Mouse (Mus musculus): Measurements from ENCODE around the gene Madd.

Gene Madd

DNA sequence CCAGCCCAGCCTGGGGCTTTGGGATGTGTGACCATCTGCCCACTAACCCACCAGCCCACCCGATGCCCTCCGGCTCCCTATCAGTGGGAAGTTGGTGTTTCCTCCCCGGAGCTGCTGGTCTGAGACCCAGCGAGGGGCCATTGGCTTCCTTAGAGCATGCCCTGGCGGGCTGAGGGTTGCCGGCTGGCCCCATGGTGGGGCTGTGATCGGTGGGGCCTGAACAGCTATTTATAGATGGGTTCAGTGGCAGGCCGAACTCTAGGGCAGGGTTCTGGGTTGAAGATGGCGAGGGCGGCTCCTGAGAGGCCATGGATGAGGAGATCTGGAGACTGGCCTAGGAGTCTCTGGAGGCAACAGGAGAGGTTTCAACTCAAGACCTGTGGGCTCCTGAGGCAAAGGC is 86.6 kb downstream of the Madd start:
- DNase-seq (ENCODE audit: extremely low read depth, low read depth), result no peak

DNA sequence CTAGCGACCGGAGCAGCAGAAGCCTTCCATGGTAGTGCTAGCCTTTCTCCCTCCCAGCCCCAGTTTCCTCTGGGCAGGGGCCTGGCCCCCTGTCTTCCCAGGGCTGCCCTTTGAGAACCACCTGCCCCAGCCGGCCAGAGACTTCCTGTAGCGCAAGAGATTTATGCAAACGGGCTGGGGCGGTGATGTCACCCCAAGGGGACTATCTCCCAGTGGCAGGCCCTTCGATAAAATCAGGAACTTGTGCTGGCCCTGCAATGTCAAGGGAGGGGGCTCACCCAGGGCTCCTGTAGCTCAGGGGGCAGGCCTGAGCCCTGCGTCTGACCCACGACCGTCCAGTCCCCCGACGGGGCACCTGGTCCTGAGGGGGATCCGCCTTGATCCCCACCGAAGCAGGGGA is 87.1 kb downstream of the Madd start:
- peak; percentile 64 for DNase-seq (ENCODE audit: extremely low read depth, low read depth)

- DNase-seq (ENCODE audit: extremely low read depth, low read depth), result no peak
Measured at GRCm38 (mm10) chr2:91090827-91091226, 92.8 kb downstream of the Madd start.

- DNase-seq (ENCODE audit: extremely low read depth, low read depth), result no peak
Measured at GRCm38 (mm10) chr2:91090208-91090607, 93.4 kb downstream of the Madd start.

DNA sequence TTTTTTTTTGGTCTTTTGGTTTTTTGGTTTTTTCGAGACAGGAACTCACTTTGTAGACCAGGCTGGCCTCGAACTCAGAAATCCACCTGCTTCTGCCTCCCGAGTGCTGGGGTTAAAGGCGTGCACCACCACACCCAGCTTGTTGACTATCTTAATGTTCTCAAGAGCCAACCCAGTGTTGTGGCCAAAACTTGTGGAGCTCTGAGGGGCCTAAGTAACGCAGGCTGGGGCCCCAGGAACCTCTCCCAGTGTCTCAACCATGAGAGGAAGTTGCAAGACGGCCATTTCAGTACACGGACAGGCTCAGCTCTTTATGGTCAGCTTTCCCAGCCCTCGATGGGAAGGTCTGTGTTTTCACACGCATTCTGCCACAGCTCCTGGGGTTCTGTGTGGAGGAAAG is 94.7 kb downstream of the Madd start:
- no peak for DNase-seq (ENCODE audit: extremely low read depth, low read depth)

DNA sequence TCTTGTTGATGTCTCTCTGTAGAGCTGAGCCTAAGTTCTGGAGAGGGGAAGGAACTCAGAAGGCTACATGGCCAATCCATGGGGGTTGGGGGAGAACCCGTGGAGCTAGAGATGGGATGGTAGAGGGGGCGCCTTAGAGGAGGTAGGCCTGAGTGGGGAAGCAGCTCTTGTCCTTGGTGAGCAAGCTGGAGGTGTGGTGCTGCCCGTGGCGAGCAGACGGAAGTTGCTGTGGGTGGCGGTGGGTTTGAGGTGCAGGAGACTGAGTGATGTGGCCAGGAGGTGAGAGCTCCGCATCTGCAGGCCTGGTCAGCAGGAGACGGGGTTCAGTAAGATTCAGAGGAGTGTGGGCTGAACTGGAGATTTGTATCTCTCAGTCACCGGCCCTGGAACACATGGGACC is 96.2 kb downstream of the Madd start:
- no peak for DNase-seq (ENCODE audit: extremely low read depth, low read depth)
